Mouse (Mus musculus) erythroblast, embryonic 14.5 days (primary cell): ENCODE results near the gene Rtp1.

ENCODE experiments used
- GATA1 ChIP-seq: IDR thresholded peaks from 2 replicates; pipeline ENCODE4 v1.6.1; 2012; ENCODE audit warnings: low read length, inconsistent platforms, mixed read lengths
- TAL1 ChIP-seq: IDR thresholded peaks from 3 replicates; pipeline ENCODE4 v1.6.1; 2012; ENCODE audit warnings: low read length, inconsistent platforms, mixed read lengths

DNA sequence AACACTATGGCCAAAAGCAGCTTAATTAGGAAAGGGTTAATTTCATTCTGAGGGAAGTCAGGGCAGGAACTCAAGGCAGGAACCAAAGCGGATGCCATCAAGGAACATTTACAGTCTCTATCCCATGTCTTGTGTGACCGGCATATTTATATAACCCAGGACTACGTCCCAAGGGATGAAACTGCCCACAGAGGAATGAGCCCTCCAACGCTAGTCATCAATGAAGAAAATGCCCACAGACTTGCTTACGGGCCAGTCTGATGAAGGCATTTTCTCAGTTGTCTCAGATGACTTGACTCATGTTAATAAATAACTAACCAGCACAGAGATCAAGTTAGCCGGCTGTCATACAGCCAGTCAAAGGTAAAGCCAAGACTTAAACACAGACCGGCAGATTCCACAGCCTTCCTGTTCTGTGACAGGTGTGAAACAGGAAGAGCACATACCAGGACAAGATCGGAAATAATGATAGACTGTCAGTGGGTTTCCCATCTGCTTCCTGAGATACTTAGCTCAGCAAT, 9.3 kb upstream of the Rtp1 start:
- no peak for TF ChIP-seq GATA1
- TF ChIP-seq TAL1, result no peak
